8 mouse cellular contexts compared by ENCODE assay signal in genomic region chr16:31948345-31948774, GRCm38 (mm10). TPM values are rescaled to one million over a fixed set of nuclear protein-coding genes. Genes with fewer than 3 reads are reported as not detected.
DNase-seq lines count a peak whose midpoint lies in the region; ATAC-seq lines count a peak whose summit lies in the region.

TSS of gene 0610012G03Rik (minus strand) at chr16:31948494.
TSS of gene Ncbp2 (plus strand) at chr16:31948513.

- peak; percentile 94 for DNase-seq in adipocyte (ENCODE audit: low spot score)
- DNase-seq in embryo, embryonic 10 days (ENCODE audit: low spot score) = peak; percentile 100
- DNase-seq in gastrocnemius, postnatal 14 days = peak; percentile 97
- peak; percentile 95 to 99 for DNase-seq in left cerebral cortex, postnatal 10 days (ENCODE audit: extremely low spot score in 1 of 2, low spot score in 2 of 2)
- DNase-seq in right cerebral cortex, postnatal 25 days = peak; percentile 96
- DNase-seq in urinary bladder, postnatal 4 days (ENCODE audit: low spot score in 2 of 2) = peak; percentile 93 to 98

- intact Hi-C loops in gastrocnemius, postnatal 14 days (cut with DNase I; ENCODE audit: low total_unique reads) = loop anchor here (5.0 kb wide), 1 partner anchor 49 kb away; no protein-coding TSS in a partner anchor
- intact Hi-C loops in left cerebral cortex, postnatal 10 days (cut with DNase I) = no loop called here

- ATAC-seq in inflammation-experienced regulatory T-cells, adult 6 months = peak; percentile 83
- peak; percentile 81 for ATAC-seq in megakaryocyte-erythroid progenitor cell, adult 5-6 weeks (replicated peaks; ENCODE audit: low FRiP score, low TSS enrichment, poor library complexity, severe bottlenecking)

RNA-seq across cellular contexts. Expression of gene 0610012G03Rik, which starts in this region (rescaled TPM):
- 10 to 100 TPM; 43.1 to 43.3 TPM for total RNA-seq in gastrocnemius, postnatal 14 days (2021)
- polyA plus RNA-seq in inflammation-experienced regulatory T-cells, adult 6 months (2017; shearing (Covaris generic)) = 10 to 100 TPM in 1 of 3 experiments, 1 to 10 TPM in 1, under 1 TPM in 1; 0.54 to 12.2 (median 3.0) TPM
- 10 to 100 TPM; 52.4 to 54.4 TPM for total RNA-seq in left cerebral cortex, postnatal 10 days (2021)
- total RNA-seq in megakaryocyte-erythroid progenitor cell, adult 5-6 weeks (2014; fragmentation: Nextera tagmentation) = 35.2 and 39.0 TPM in 2 replicates
- total RNA-seq in megakaryocyte-erythroid progenitor cell, adult 5-6 weeks (2017) = 8.3 and 14.3 TPM in 2 replicates

RNA-seq across cellular contexts. Expression of gene Ncbp2, which starts in this region (rescaled TPM):
- 10 to 100 TPM; 16.3 to 20.6 TPM for total RNA-seq in gastrocnemius, postnatal 14 days (2021)
- polyA plus RNA-seq in inflammation-experienced regulatory T-cells, adult 6 months (2017; shearing (Covaris generic)) = 10 to 100 TPM; 27.3 to 45.9 (median 35.4) TPM
- total RNA-seq in left cerebral cortex, postnatal 10 days (2021) = 10 to 100 TPM; 44.8 to 45.9 TPM
- total RNA-seq in megakaryocyte-erythroid progenitor cell, adult 5-6 weeks (2014; fragmentation: Nextera tagmentation) = 47.7 and 57.6 TPM in 2 replicates
- total RNA-seq in megakaryocyte-erythroid progenitor cell, adult 5-6 weeks (2017) = 56.6 and 59.0 TPM in 2 replicates

Comparison
In these comparisons a context has a peak if more than half of its experiments do, and no peak if none do; other contexts are left out.
1. Peak in every context shown above with its lines: DNase-seq and ATAC-seq.